Mouse (Mus musculus): ENCODE measurements around the gene Pbld1.

- TF ChIP-seq GATA1 (IDR thresholded peaks at IDR 0.05; ENCODE audit: borderline replicate concordance, low read length) = no peak
- TF ChIP-seq FLI1 (IDR thresholded peaks at IDR 0.05; ENCODE audit: low read length) = no peak
Observed at GRCm38 (mm10) chr10:63023121-63023748, 36.7 kb upstream of the Pbld1 start.

Data from megakaryocyte, embryonic 14.5 days (primary cell).